In the genomic region with DNA sequence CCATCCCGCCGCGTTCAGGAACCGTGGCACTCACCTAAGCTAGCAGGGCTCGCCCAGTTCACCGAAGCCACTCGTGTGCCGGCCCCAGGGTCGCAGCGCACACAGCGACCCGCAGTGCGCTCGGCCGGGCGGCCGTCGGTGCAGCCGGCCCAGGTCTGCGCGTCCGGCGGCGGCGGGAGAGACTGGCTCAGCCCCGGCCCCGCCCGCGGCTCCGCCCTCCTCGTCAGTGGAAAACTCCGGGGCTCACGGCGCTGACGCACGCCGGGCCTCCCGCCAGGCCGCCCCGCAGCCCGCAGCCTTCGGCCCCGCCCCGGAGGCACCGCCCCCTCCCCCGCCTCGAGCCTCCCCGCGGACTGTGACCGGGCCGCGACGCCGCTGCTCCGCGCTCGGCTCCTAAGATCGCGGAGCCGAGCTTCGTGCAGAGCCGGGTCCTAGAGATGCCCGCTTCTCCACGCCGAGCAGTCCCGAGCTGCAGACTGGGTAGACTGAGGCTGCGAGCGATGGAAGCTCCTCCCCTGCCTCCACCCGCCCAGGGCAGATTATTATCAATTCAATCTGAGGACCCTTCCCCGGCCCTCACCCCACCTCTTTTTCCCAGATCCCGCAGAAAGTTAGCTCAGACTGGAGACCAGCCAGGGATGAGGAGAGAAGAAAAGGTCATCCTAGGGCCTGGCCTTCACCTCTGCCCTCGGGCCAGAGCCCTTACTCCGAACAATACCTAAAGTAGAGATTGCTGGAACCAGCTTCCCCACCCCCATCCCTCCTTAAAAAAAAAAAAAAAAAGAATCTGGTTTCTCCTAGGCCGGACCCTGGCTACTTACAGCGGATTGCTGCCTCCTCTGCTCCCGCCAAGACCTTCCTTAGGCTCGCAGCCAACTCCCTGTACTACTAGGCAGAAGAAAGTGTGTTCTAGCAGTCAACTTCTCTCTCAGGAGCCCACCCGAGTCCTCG, we compare ENCODE assay signal across 8 mouse cellular contexts. TPM values are rescaled to one million over a fixed set of nuclear protein-coding genes. Genes with fewer than 3 reads are reported as not detected.
DNase-seq lines count a peak whose midpoint lies in the region; ATAC-seq and TF ChIP-seq lines count a peak whose summit lies in the region.

No protein-coding gene starts in this region.

- ATAC-seq in hindbrain, postnatal 0 days = peak; percentile 68

- intact Hi-C loops in left cerebral cortex, postnatal 36 days (cut with DNase I) = loop anchor here (2.0 kb wide), 1 partner anchor 27 kb away; no protein-coding TSS in a partner anchor

- H3K4me2 ChIP-seq in hindbrain, postnatal 0 days (ENCODE audit: low read depth, low read length) = peak overlapping the region; percentile 92

- no peak for TF ChIP-seq CTCF in hindbrain, postnatal 0 days (IDR thresholded peaks at IDR 0.05; ENCODE audit: low read depth)

- H3K9ac ChIP-seq in hindbrain, postnatal 0 days (replicated peaks; ENCODE audit: low read length) = peak overlapping the region; percentile 60

- peak overlapping the region; percentile 59 for H3K4me3 ChIP-seq in hindbrain, postnatal 0 days (ENCODE audit: low read length)

- H3K27me3 ChIP-seq in hindbrain, postnatal 0 days (ENCODE audit: insufficient read depth, low read length) = no peaks in the 10 kb centered on the region

- peak; percentile 66 for DNase-seq in adipocyte (ENCODE audit: low spot score)
- DNase-seq in cerebellum, postnatal 36 days = peak; percentile 76 to 86
- DNase-seq in gastrocnemius, adult 8-10 months (ENCODE audit: low spot score in 2 of 2) = peak; percentile 85 to 89
- peak; percentile 82 for DNase-seq in hindbrain, postnatal 0 days (ENCODE audit: low spot score)
- peak; percentile 88 to 93 for DNase-seq in left cerebral cortex, postnatal 36 days (ENCODE audit: low spot score in 2 of 2)
- DNase-seq in mesoderm, embryonic 11.5 days (ENCODE audit: low read depth, low spot score) = peak; percentile 74
- peak; percentile 90 for DNase-seq in right cerebral cortex, postnatal 25 days
- DNase-seq in urinary bladder, postnatal 36 days (ENCODE audit: low spot score in 2 of 2) = peak; percentile 86 to 92

- no peaks in the 10 kb centered on the region for H3K36me3 ChIP-seq in hindbrain, postnatal 0 days (ENCODE audit: insufficient read depth, low read length)

- WGBS in hindbrain, postnatal 0 days = 2% methylated on average over 51 of the region's 79 CpGs

- no peaks in the 10 kb centered on the region for H3K9me3 ChIP-seq in hindbrain, postnatal 0 days (ENCODE audit: low read length)

- peaks cover 20% of the 10 kb centered on the region for H3K4me1 ChIP-seq in hindbrain, postnatal 0 days (ENCODE audit: insufficient read depth, low read length)

- peak overlapping the region; percentile 79 for H3K27ac ChIP-seq in hindbrain, postnatal 0 days

RNA-seq across cellular contexts. Expression of a gene that starts 0.6 kb away (rescaled TPM):
- total RNA-seq in gastrocnemius, adult 8-10 months (2022) = 10 to 100 TPM in 1 of 4 experiments, 1 to 10 TPM in 3; 3.6 to 10.2 (median 5.9) TPM
- 4.5 and 17.4 TPM in 2 replicates for total RNA-seq in hindbrain, postnatal 0 days (2014; rRNA removed)
- 2.7 and 3.1 TPM in 2 replicates for polyA plus RNA-seq in hindbrain, postnatal 0 days (2015; fragmentation: Nextera tagmentation; extraction: Ambion mirVana)
- 10 to 100 TPM; 12.5 to 19.1 TPM for total RNA-seq in left cerebral cortex, postnatal 36 days (2021)

RNA-seq across cellular contexts. Expression of a gene that starts 39.5 kb away (rescaled TPM):
- 100 to 1,000 TPM in 2 of 4 experiments, 10 to 100 TPM in 2; 68.7 to 171 (median 104) TPM for total RNA-seq in gastrocnemius, adult 8-10 months (2022)
- total RNA-seq in hindbrain, postnatal 0 days (2014; rRNA removed) = 0.05 and 0.29 TPM in 2 replicates
- 0.19 TPM in 1 of 2 replicates, not detected in the other for polyA plus RNA-seq in hindbrain, postnatal 0 days (2015; fragmentation: Nextera tagmentation; extraction: Ambion mirVana)
- under 1 TPM in 1 of 2 experiments, not detected in 1; 0.15 TPM for total RNA-seq in left cerebral cortex, postnatal 36 days (2021)

RNA-seq across cellular contexts. Expression of a gene that starts 46.5 kb away (rescaled TPM):
- total RNA-seq in gastrocnemius, adult 8-10 months (2022) = not detected
- 4.7 and 4.9 TPM in 2 replicates for total RNA-seq in hindbrain, postnatal 0 days (2014; rRNA removed)
- polyA plus RNA-seq in hindbrain, postnatal 0 days (2015; fragmentation: Nextera tagmentation; extraction: Ambion mirVana) = 0.90 and 1.1 TPM in 2 replicates
- total RNA-seq in left cerebral cortex, postnatal 36 days (2021) = under 1 TPM; 0.50 to 0.67 TPM

RNA-seq across cellular contexts. Expression of a gene that starts 46.5 kb away (rescaled TPM):
- total RNA-seq in gastrocnemius, adult 8-10 months (2022) = 10 to 100 TPM; 21.7 to 25.8 (median 24.7) TPM
- 28.1 and 48.4 TPM in 2 replicates for total RNA-seq in hindbrain, postnatal 0 days (2014; rRNA removed)
- polyA plus RNA-seq in hindbrain, postnatal 0 days (2015; fragmentation: Nextera tagmentation; extraction: Ambion mirVana) = 20.9 and 21.1 TPM in 2 replicates
- total RNA-seq in left cerebral cortex, postnatal 36 days (2021) = 10 to 100 TPM; 36.3 to 40.6 TPM

Comparison
In these comparisons a context has a peak if more than half of its experiments do, and no peak if none do; other contexts are left out.
1. Peak in every context shown above with its lines: DNase-seq, ATAC-seq, H3K4me3 ChIP-seq and H3K27ac ChIP-seq.
2. RNA of a gene that starts 39.5 kb away (total RNA-seq): 68.7 to 171 TPM in gastrocnemius, adult 8-10 months; 0.15 TPM in left cerebral cortex, postnatal 36 days and 0.05 to 0.29 TPM in hindbrain, postnatal 0 days; every median in the first group is over 10 times any median in the second.